Mouse (Mus musculus) neural tube, embryonic 15.5 days (tissue): Measurements from ENCODE around the gene Col26a1. TPM values are rescaled to one million over a fixed set of nuclear protein-coding genes. Genes with fewer than 3 reads are reported as not detected.
A peak's percentile ranks its signal among the peaks of the same experiment; 100 is the strongest.

ENCODE experiments used
- ATAC-seq: fragments of 200-750 bp; cut with Nextera tagmentation; 2 replicates; pipeline ENCODE4 v1.8.0; 2017; ENCODE audit warnings: mild to moderate bottlenecking, moderate TSS enrichment, moderate library complexity; ENCODE audit not compliant: low FRiP score
- H3K27ac ChIP-seq: fragments of 300-500 bp; sonication (generic); replicated peaks from 2 replicates; pipeline ENCODE4 v1.5.1; 2015; ENCODE audit warnings: mild to moderate bottlenecking, inconsistent platforms
- H3K27me3 ChIP-seq: fragments of 300-500 bp; sonication (generic); replicated peaks from 2 replicates; pipeline ENCODE4 v1.6.1; 2015; ENCODE audit warnings: inconsistent platforms
- H3K36me3 ChIP-seq: fragments of 300-500 bp; sonication (generic); 2 replicates; pipeline ENCODE4 v1.6.1; 2015; ENCODE audit warnings: inconsistent platforms
- H3K4me1 ChIP-seq: fragments of 300-500 bp; sonication (generic); 2 replicates; pipeline ENCODE4 v1.6.1; 2015; ENCODE audit warnings: inconsistent platforms
- H3K4me2 ChIP-seq: fragments of 300-500 bp; sonication (generic); 2 replicates; pipeline ENCODE4 v1.6.1; 2015; ENCODE audit warnings: inconsistent platforms, mild to moderate bottlenecking, moderate library complexity
- H3K4me3 ChIP-seq: fragments of 300-500 bp; sonication (generic); replicated peaks from 2 replicates; pipeline ENCODE4 v1.5.1; 2015; ENCODE audit warnings: mild to moderate bottlenecking, inconsistent platforms
- H3K9ac ChIP-seq: fragments of 300-500 bp; sonication (generic); replicated peaks from 2 replicates; pipeline ENCODE4 v1.6.1; 2015; ENCODE audit warnings: mild to moderate bottlenecking, inconsistent platforms
- H3K9me3 ChIP-seq: fragments of 300-500 bp; sonication (generic); replicated peaks from 2 replicates; pipeline ENCODE4 v1.6.1; 2016; ENCODE audit warnings: inconsistent platforms
- WGBS: fragments of 180-500 bp; shearing (Covaris S2); methylation state at CpG from one replicate; pipeline ENCODE4 v1.1.7; 2015; ENCODE audit warnings: mixed read lengths; 5-methylcytosine and 5-hydroxymethylcytosine counted together
- polyA plus RNA-seq: library from polyadenylated mRNA; unstranded; fragments of >200 nt; fragmentation: Nextera tagmentation; extraction: Ambion mirVana; gene quantifications from 2 replicates; pipeline ENCODE4 v1.2.1, GENCODE M21; 2015

Col26a1 gene
- polyA plus RNA-seq, 1 experiment from 2014 or later = 45.5 TPM

GRCm38 (mm10) chr5:136872417-136872816, 10.6 kb downstream of the Col26a1 start:
- no peaks in the 10 kb centered on the region for H3K36me3 ChIP-seq
- H3K4me1 ChIP-seq = no peaks in the 10 kb centered on the region
- no peak overlapping the region for H3K27ac ChIP-seq
- no peak overlapping the region for H3K4me3 ChIP-seq
- H3K4me2 ChIP-seq = no peak overlapping the region
- no peak overlapping the region for H3K9ac ChIP-seq
- 89% methylated on average over 8 of the region's 8 CpGs for WGBS
- H3K9me3 ChIP-seq = no peaks in the 10 kb centered on the region
- ATAC-seq = no peak
- no peaks in the 10 kb centered on the region for H3K27me3 ChIP-seq

GRCm38 (mm10) chr5:136869451-136870114, 13.4 kb downstream of the Col26a1 start:
- Histone ChIP-seq H3K4me3 (no peak overlapping the region), H3K27ac (0 out of 2 replicates have a peak overlapping the region, but pooled peaks have one; percentile 3), H3K36me3 (no peaks in the 10 kb centered on the region), H3K4me1 (no peaks in the 10 kb centered on the region), H3K9ac (no peak overlapping the region), H3K4me2 (no peak overlapping the region), H3K27me3 (no peaks in the 10 kb centered on the region), H3K9me3 (no peaks in the 10 kb centered on the region)
- ATAC-seq = no peak
- 69% methylated on average over 10 of the region's 10 CpGs for WGBS

GRCm38 (mm10) chr5:136867706-136868105, 15.3 kb downstream of the Col26a1 start:
- Histone ChIP-seq H3K9me3 (no peaks in the 10 kb centered on the region), H3K27me3 (no peaks in the 10 kb centered on the region), H3K9ac (no peak overlapping the region), H3K4me2 (no peak overlapping the region), H3K4me3 (no peak overlapping the region), H3K27ac (no peak overlapping the region), H3K36me3 (no peaks in the 10 kb centered on the region), H3K4me1 (peaks cover 14% of the 10 kb centered on the region; the same call in 1 of the 2 replicates)
- WGBS = 88% methylated on average over 5 of the region's 5 CpGs
- no peak for ATAC-seq

GRCm38 (mm10) chr5:136863961-136864674, 18.9 kb downstream of the Col26a1 start:
- Histone ChIP-seq H3K4me3 (no peak overlapping the region), H3K4me1 (peaks cover 23% of the 10 kb centered on the region), H3K9me3 (no peaks in the 10 kb centered on the region), H3K27me3 (no peaks in the 10 kb centered on the region), H3K9ac (no peak overlapping the region), H3K27ac (peak overlapping the region; percentile 35), H3K36me3 (no peaks in the 10 kb centered on the region), H3K4me2 (no peak overlapping the region)
- 21% methylated on average over 14 of the region's 14 CpGs for WGBS
- no peak for ATAC-seq

GRCm38 (mm10) chr5:136863276-136863675, 19.7 kb downstream of the Col26a1 start:
- Histone ChIP-seq H3K27me3 (no peaks in the 10 kb centered on the region), H3K36me3 (no peaks in the 10 kb centered on the region), H3K9me3 (no peaks in the 10 kb centered on the region), H3K27ac (peak overlapping the region; percentile 35; the same call in 1 of the 2 replicates), H3K4me1 (peaks cover 23% of the 10 kb centered on the region), H3K4me2 (no peak overlapping the region), H3K9ac (no peak overlapping the region), H3K4me3 (no peak overlapping the region)
- no peak for ATAC-seq
- 71% methylated on average over 9 of the region's 9 CpGs for WGBS

- 65% methylated on average over 4 of the region's 4 CpGs for WGBS
- Histone ChIP-seq H3K27me3 (no peaks in the 10 kb centered on the region), H3K4me1 (peaks cover 23% of the 10 kb centered on the region), H3K9me3 (no peaks in the 10 kb centered on the region), H3K4me2 (no peak overlapping the region), H3K4me3 (no peak overlapping the region), H3K9ac (no peak overlapping the region), H3K27ac (no peak overlapping the region), H3K36me3 (no peaks in the 10 kb centered on the region)
- ATAC-seq = no peak
Observed at GRCm38 (mm10) chr5:136862806-136863205, 20.2 kb downstream of the Col26a1 start.

- Histone ChIP-seq H3K27me3 (no peaks in the 10 kb centered on the region), H3K9me3 (no peaks in the 10 kb centered on the region), H3K9ac (no peak overlapping the region), H3K4me1 (peaks cover 23% of the 10 kb centered on the region), H3K4me2 (peak overlapping the region; percentile 43), H3K27ac (no peak overlapping the region), H3K4me3 (no peak overlapping the region), H3K36me3 (no peaks in the 10 kb centered on the region)
- ATAC-seq = no peak
- 8% methylated on average over 20 of the region's 20 CpGs for WGBS
Observed at GRCm38 (mm10) chr5:136861191-136861940, 21.6 kb downstream of the Col26a1 start.

GRCm38 (mm10) chr5:136850716-136851115, 32.3 kb downstream of the Col26a1 start:
- H3K36me3 ChIP-seq = 0 out of 2 replicates have a peak, but pooled peaks cover 3% of the 10 kb centered on the region
- WGBS = 95% methylated on average over 6 of the region's 6 CpGs
- H3K4me3 ChIP-seq = no peak overlapping the region
- H3K9ac ChIP-seq = no peak overlapping the region
- ATAC-seq = no peak
- no peaks in the 10 kb centered on the region for H3K4me1 ChIP-seq
- H3K27ac ChIP-seq = no peak overlapping the region
- no peaks in the 10 kb centered on the region for H3K27me3 ChIP-seq
- no peak overlapping the region for H3K4me2 ChIP-seq
- no peaks in the 10 kb centered on the region for H3K9me3 ChIP-seq

- Histone ChIP-seq H3K9me3 (no peaks in the 10 kb centered on the region), H3K9ac (no peak overlapping the region), H3K4me1 (no peaks in the 10 kb centered on the region), H3K36me3 (0 out of 2 replicates have a peak, but pooled peaks cover 3% of the 10 kb centered on the region), H3K27ac (no peak overlapping the region), H3K4me3 (no peak overlapping the region), H3K4me2 (no peak overlapping the region), H3K27me3 (no peaks in the 10 kb centered on the region)
- ATAC-seq = no peak
- 85% methylated on average over 19 of the region's 19 CpGs for WGBS
Observed at GRCm38 (mm10) chr5:136846385-136847264, 36.4 kb downstream of the Col26a1 start.

GRCm38 (mm10) chr5:136843930-136844329, 39.1 kb downstream of the Col26a1 start:
- no peak overlapping the region for H3K4me2 ChIP-seq
- no peak overlapping the region for H3K4me3 ChIP-seq
- H3K9me3 ChIP-seq = no peaks in the 10 kb centered on the region
- H3K36me3 ChIP-seq = 0 out of 2 replicates have a peak, but pooled peaks cover 3% of the 10 kb centered on the region
- H3K27me3 ChIP-seq = no peaks in the 10 kb centered on the region
- no peak for ATAC-seq
- 59% methylated on average over 5 of the region's 5 CpGs for WGBS
- no peak overlapping the region for H3K27ac ChIP-seq
- no peak overlapping the region for H3K9ac ChIP-seq
- no peaks in the 10 kb centered on the region for H3K4me1 ChIP-seq

GRCm38 (mm10) chr5:136840036-136840435, 43.0 kb downstream of the Col26a1 start:
- H3K9me3 ChIP-seq = no peaks in the 10 kb centered on the region
- H3K27ac ChIP-seq = no peak overlapping the region
- H3K4me3 ChIP-seq = no peak overlapping the region
- ATAC-seq = no peak
- no peaks in the 10 kb centered on the region for H3K36me3 ChIP-seq
- no peaks in the 10 kb centered on the region for H3K27me3 ChIP-seq
- H3K9ac ChIP-seq = no peak overlapping the region
- H3K4me1 ChIP-seq = no peaks in the 10 kb centered on the region
- WGBS = 5% methylated on average over 8 of the region's 8 CpGs
- no peak overlapping the region for H3K4me2 ChIP-seq
